Mouse (Mus musculus) lung, adult 2 months (tissue): ENCODE results near the gene Gm19345. TPM values are rescaled to one million over a fixed set of nuclear protein-coding genes. Genes with fewer than 3 reads are reported as not detected.

Experiments
- DNase-seq: peaks from one replicate; pipeline ENCODE4 v3.0.0; 2022
- H3K4me1 ChIP-seq: fragments of 200-500 bp; 2 replicates; pipeline ENCODE4 v1.6.1; 2011; ENCODE audit warnings: low read length; ENCODE audit not compliant: control insufficient read depth, insufficient read depth
- H3K4me3 ChIP-seq: fragments of 200-500 bp; replicated peaks from 2 replicates; pipeline ENCODE3; 2011; ENCODE audit warnings: low read depth, mild to moderate bottlenecking, control low read depth, low read length; ENCODE audit errors: extremely low read depth
- CTCF ChIP-seq: fragments of 200-500 bp; IDR thresholded peaks from 2 replicates; pipeline ENCODE4 v1.5.1; 2011; ENCODE audit warnings: mild to moderate bottlenecking, low read length, control low read depth; ENCODE audit not compliant: insufficient read depth
- POLR2A ChIP-seq: fragments of 200-500 bp; IDR thresholded peaks from 2 replicates; pipeline ENCODE4 v1.6.1; 2011; ENCODE audit warnings: low read depth, mild to moderate bottlenecking, control low read depth, low read length, borderline replicate concordance; ENCODE audit errors: extremely low read depth
- WGBS: fragments of 180-500 bp; shearing (Covaris S2); methylation state at CpG from one replicate; pipeline ENCODE4 v1.1.7; 2018; 5-methylcytosine and 5-hydroxymethylcytosine counted together
- polyA plus RNA-seq: library from polyadenylated mRNA; depleted of rRNA; stranded (reverse); fragments of >200 nt; gene quantifications from 2 replicates; pipeline ENCODE4 v1.2.3, GENCODE M21; 2012; rRNA removed

Gm19345 gene
- polyA plus RNA-seq, 1 experiment = 0.52 TPM

DNA sequence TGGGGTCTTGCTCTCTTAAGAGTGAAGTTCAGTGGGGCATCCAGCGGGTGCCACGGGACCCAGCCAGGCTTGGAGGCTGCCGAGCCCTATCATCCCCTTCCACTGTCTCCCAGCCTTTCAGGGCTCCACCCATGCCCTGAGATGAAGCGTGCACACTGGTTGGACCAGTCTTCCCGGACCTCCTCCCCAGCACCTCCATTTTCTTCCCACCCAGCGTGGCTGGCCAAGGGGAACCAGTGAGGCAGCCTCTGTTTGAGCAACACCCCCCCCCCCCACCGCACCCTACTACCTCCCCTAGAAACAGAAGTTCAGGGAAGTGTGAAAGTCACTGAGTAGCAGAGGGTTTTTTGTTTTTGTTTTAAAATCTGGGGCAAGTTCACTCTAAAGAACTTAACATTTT lies 36.0 kb downstream of the Gm19345 start, which contains the start of gene Ceacam19:
TSS of gene Ceacam19 (minus strand) at position 117 of the 400 bp plus-strand sequence.
- 62% methylated on average over 7 of the region's 7 CpGs for WGBS
- DNase-seq = no peak
- TF ChIP-seq CTCF (no peak), POLR2A (no peak)

GRCm38 (mm10) chr7:19889881-19890280 lies 38.1 kb downstream of the Gm19345 start:
- no peaks in the 10 kb centered on the region for H3K4me1 ChIP-seq
- H3K4me3 ChIP-seq = no peak overlapping the region
- 37% methylated on average over 8 of the region's 8 CpGs for WGBS
- TF ChIP-seq POLR2A (no peak), CTCF (peak; percentile 68)
- peak; percentile 57 for DNase-seq

More for the DNA sequence above, 36.0 kb downstream of the Gm19345 start, which contains the start of gene Ceacam19:
- H3K4me1 ChIP-seq = no peaks in the 10 kb centered on the region
- no peak within 1 kb of the TSS for H3K4me3 ChIP-seq

Other genes with a start within 250 kb of the Gm19345 start
- gene Clasrp, start 247.5 kb upstream of the Gm19345 start, polyA plus RNA-seq = 96.1 and 134 TPM in 2 replicates
- gene Relb, start 222.6 kb upstream of the Gm19345 start, polyA plus RNA-seq = 32.5 and 34.9 TPM in 2 replicates
- gene Clptm1, start 187.0 kb upstream of the Gm19345 start, polyA plus RNA-seq = 96.8 and 143 TPM in 2 replicates
- 1.9 and 5.1 TPM in 2 replicates for gene Apoc2, start 174.1 kb upstream of the Gm19345 start, polyA plus RNA-seq
- not detected in 2 replicates for gene Gm44805, start 170.6 kb upstream of the Gm19345 start, polyA plus RNA-seq
- 1.1 and 1.4 TPM in 2 replicates for gene Apoc4, start 170.5 kb upstream of the Gm19345 start, polyA plus RNA-seq
- gene Apoc1, start 159.3 kb upstream of the Gm19345 start, polyA plus RNA-seq = 25.9 and 29.2 TPM in 2 replicates
- gene Apoe, start 152.8 kb upstream of the Gm19345 start, polyA plus RNA-seq = 815 and 1,134 TPM in 2 replicates
- gene Tomm40, start 136.6 kb upstream of the Gm19345 start, polyA plus RNA-seq = 46.0 and 51.3 TPM in 2 replicates
- 70.9 and 74.7 TPM in 2 replicates for gene Nectin2, start 101.5 kb upstream of the Gm19345 start, polyA plus RNA-seq
- gene Bcam, start 81.0 kb upstream of the Gm19345 start, polyA plus RNA-seq = 769 and 829 TPM in 2 replicates
- gene Cblc, start 55.2 kb upstream of the Gm19345 start, polyA plus RNA-seq = 16.1 and 21.9 TPM in 2 replicates
- gene Bcl3, start 29.2 kb upstream of the Gm19345 start, polyA plus RNA-seq = 38.7 and 71.2 TPM in 2 replicates
- gene Ceacam16, start 9.3 kb downstream of the Gm19345 start, polyA plus RNA-seq = 0.90 and 2.5 TPM in 2 replicates
- gene Ceacam19, start 36.0 kb downstream of the Gm19345 start, polyA plus RNA-seq = 2.0 TPM in 1 of 2 replicates, not detected in the other
- gene Pvr, start 69.2 kb downstream of the Gm19345 start, polyA plus RNA-seq = 23.7 and 24.7 TPM in 2 replicates
- 1.2 and 1.9 TPM in 2 replicates for gene Igsf23, start 98.8 kb downstream of the Gm19345 start, polyA plus RNA-seq
- 0.06 and 0.33 TPM in 2 replicates for gene Ceacam20, start 113.4 kb downstream of the Gm19345 start, polyA plus RNA-seq
- gene Nlrp9b, start 139.5 kb downstream of the Gm19345 start, polyA plus RNA-seq = not detected in 2 replicates
- gene Vmn1r91, start 247.7 kb downstream of the Gm19345 start, polyA plus RNA-seq = not detected in 2 replicates